In genomic region chr4:114397625-114398024, GRCm38 (mm10) we compare ENCODE assay signal across 12 mouse cellular contexts. TPM values are rescaled to one million over a fixed set of nuclear protein-coding genes. Genes with fewer than 3 reads are reported as not detected.
DNase-seq lines count a peak whose midpoint lies in the region; ATAC-seq and TF ChIP-seq lines count a peak whose summit lies in the region.
"Had no signal": no experiment of that assay in that cellular context is flagged by ENCODE, and none has a peak within 500 bp of the region (broad histone marks: within the 10 kb centered on the region; RNA-seq: fewer than 3 reads in every experiment).

No protein-coding gene starts in this region.

- H3K4me1 ChIP-seq in liver, embryonic 14.5 days (replicated peaks; ENCODE audit: control insufficient read depth in 2 of 2, insufficient read depth in 2 of 2, low read length in 1 of 2) = no peaks in the 10 kb centered on the region
- no peaks in the 10 kb centered on the region for H3K4me1 ChIP-seq in midbrain, embryonic 13.5 days (replicated peaks)

- no peak overlapping the region for H3K4me2 ChIP-seq in liver, embryonic 14.5 days (ENCODE audit: low read depth)
- H3K4me2 ChIP-seq in midbrain, embryonic 13.5 days (replicated peaks) = no peak overlapping the region
- H3K4me2 ChIP-seq: embryonic facial prominence, embryonic 12.5 days; limb, embryonic 12.5 days had no signal

- H3K9me3 ChIP-seq in liver, embryonic 14.5 days (ENCODE audit: control insufficient read depth, low read length) = no peaks in the 10 kb centered on the region
- H3K9me3 ChIP-seq in midbrain, embryonic 13.5 days = no peaks in the 10 kb centered on the region
- H3K9me3 ChIP-seq: embryonic facial prominence, embryonic 12.5 days; limb, embryonic 12.5 days had no signal

- TF ChIP-seq CTCF in liver, embryonic 14.5 days (IDR thresholded peaks at IDR 0.05; ENCODE audit: low read depth) = 0 out of 2 replicates have a peak, but pooled peaks have one; percentile 18

- no peak for TF ChIP-seq EP300 in liver, embryonic 14.5 days (IDR thresholded peaks at IDR 0.05; ENCODE audit: low read depth)

- no peak overlapping the region for H3K4me3 ChIP-seq in liver, embryonic 14.5 days (ENCODE audit: insufficient read depth in 1 of 2, low read depth in 2 of 2, low read length in 2 of 2)
- no peak overlapping the region for H3K4me3 ChIP-seq in midbrain, embryonic 13.5 days (replicated peaks)
- H3K4me3 ChIP-seq: embryonic facial prominence, embryonic 12.5 days; limb, embryonic 12.5 days had no signal

- no peak overlapping the region for H3K9ac ChIP-seq in liver, embryonic 14.5 days (replicated peaks)
- H3K9ac ChIP-seq in midbrain, embryonic 13.5 days (replicated peaks) = no peak overlapping the region
- H3K9ac ChIP-seq: embryonic facial prominence, embryonic 12.5 days; limb, embryonic 12.5 days had no signal

- no peak for ATAC-seq in liver, embryonic 14.5 days (ENCODE audit: insufficient read depth)
- no peak for ATAC-seq in midbrain, embryonic 13.5 days
- ATAC-seq: midbrain, embryonic 16.5 days had no signal

- no peaks in the 10 kb centered on the region for H3K27me3 ChIP-seq in liver, embryonic 14.5 days (ENCODE audit: control insufficient read depth, insufficient read depth, low read length)
- H3K27me3 ChIP-seq in midbrain, embryonic 13.5 days = 0 out of 2 replicates have a peak, but pooled peaks cover 5% of the 10 kb centered on the region
- H3K27me3 ChIP-seq: embryonic facial prominence, embryonic 12.5 days had no signal

- no peaks in the 10 kb centered on the region for H3K36me3 ChIP-seq in liver, embryonic 14.5 days (replicated peaks; ENCODE audit: control insufficient read depth, insufficient read depth, low read depth)
- H3K36me3 ChIP-seq in midbrain, embryonic 13.5 days = no peaks in the 10 kb centered on the region
- H3K36me3 ChIP-seq: embryonic facial prominence, embryonic 12.5 days; limb, embryonic 12.5 days had no signal

- no peak overlapping the region for H3K27ac ChIP-seq in liver, embryonic 14.5 days
- H3K27ac ChIP-seq in midbrain, embryonic 13.5 days = no peak overlapping the region
- H3K27ac ChIP-seq: embryonic facial prominence, embryonic 12.5 days; limb, embryonic 12.5 days had no signal

- peak; percentile 51 for DNase-seq in gastrocnemius, postnatal 10 days
- DNase-seq in gastrocnemius, adult 18-20 months (ENCODE audit: low spot score) = no peak
- DNase-seq in liver, embryonic 14.5 days (ENCODE audit: low read depth in 3 of 3, low spot score in 3 of 3) = no peak
- DNase-seq in liver = no peak
- DNase-seq in NIH3T3 (ENCODE audit: low read depth) = peak; percentile 46
- peak; percentile 66 for DNase-seq in kidney, postnatal 10 days
- no peak for DNase-seq in cerebellum, postnatal 4 days (ENCODE audit: low spot score in 2 of 2)
- DNase-seq: gastrocnemius, postnatal 25 days had no signal

RNA-seq across cellular contexts. Expression of gene Trabd2b, which starts 8.9 kb away (rescaled TPM):
- 1 to 10 TPM; 2.7 to 2.8 TPM for total RNA-seq in gastrocnemius, postnatal 10 days (2021)
- total RNA-seq in gastrocnemius, adult 18-20 months (2021) = 1 to 10 TPM in 1 of 2 experiments, under 1 TPM in 1; 0.96 to 2.0 TPM
- polyA plus RNA-seq in liver, embryonic 14.5 days (2012; rRNA removed) = 0.09 TPM in 2 replicates
- polyA plus RNA-seq in liver, embryonic 14.5 days (2014; fragmentation: Nextera tagmentation; extraction: Ambion mirVana) = 0.04 and 0.05 TPM in 2 replicates
- polyA plus RNA-seq in midbrain, embryonic 13.5 days (2015; fragmentation: Nextera tagmentation; extraction: Ambion mirVana) = 0.61 and 0.83 TPM in 2 replicates

Comparison
In these comparisons a context has a peak if more than half of its experiments do, and no peak if none do; other contexts are left out.
1. DNase-seq: peak in gastrocnemius, postnatal 10 days (single experiment), NIH3T3 (single experiment) and kidney, postnatal 10 days (single experiment); none in gastrocnemius, adult 18-20 months (single experiment), liver, embryonic 14.5 days (0 of 3), liver (single experiment) and cerebellum, postnatal 4 days (0 of 2).